Mouse (Mus musculus) liver, embryonic 16.5 days (tissue): Measurements from ENCODE around the gene Tbxa2r. TPM values are rescaled to one million over a fixed set of nuclear protein-coding genes. Genes with fewer than 3 reads are reported as not detected.
A peak's percentile ranks its signal among the peaks of the same experiment; 100 is the strongest.

Experiments used
- ATAC-seq: fragments of 200-750 bp; cut with Nextera tagmentation; 2 replicates; pipeline ENCODE4 v1.8.0; 2017; ENCODE audit warnings: low read depth, mild to moderate bottlenecking, moderate number of reproducible peaks, moderate library complexity
- H3K27ac ChIP-seq: fragments of 300-500 bp; sonication (generic); 2 replicates; pipeline ENCODE4 v1.5.1; 2014; ENCODE audit warnings: mild to moderate bottlenecking, low read length
- H3K27me3 ChIP-seq: fragments of 300-500 bp; sonication (generic); 2 replicates; pipeline ENCODE4 v1.6.1; 2014; ENCODE audit warnings: low read depth, low read length, mixed read lengths; ENCODE audit not compliant: control insufficient read depth, insufficient read depth
- H3K36me3 ChIP-seq: fragments of 300-500 bp; sonication (generic); 2 replicates; pipeline ENCODE4 v1.6.1; 2014; ENCODE audit warnings: mild to moderate bottlenecking; ENCODE audit not compliant: control insufficient read depth, insufficient read depth
- H3K4me1 ChIP-seq: fragments of 300-500 bp; sonication (generic); 2 replicates; pipeline ENCODE4 v1.6.1; 2014; ENCODE audit warnings: low read depth, low read length, mixed read lengths; ENCODE audit not compliant: control insufficient read depth
- H3K4me2 ChIP-seq: fragments of 300-500 bp; sonication (generic); 2 replicates; pipeline ENCODE4 v1.6.1; 2014; ENCODE audit warnings: low read depth, low read length, mixed read lengths
- H3K4me3 ChIP-seq: fragments of 300-500 bp; sonication (generic); 2 replicates; pipeline ENCODE4 v1.5.1; 2014; ENCODE audit warnings: low read depth, mild to moderate bottlenecking, low read length
- H3K9ac ChIP-seq: fragments of 300-500 bp; sonication (generic); 2 replicates; pipeline ENCODE4 v1.6.1; 2014; ENCODE audit warnings: low read depth, low read length
- H3K9me3 ChIP-seq: fragments of 300-500 bp; sonication (generic); replicated peaks from 2 replicates; pipeline ENCODE4 v1.6.1; 2016; ENCODE audit warnings: low read length; ENCODE audit not compliant: control insufficient read depth
- WGBS: fragments of 180-500 bp; shearing (Covaris S2); extraction: QIAGEN DNeasy Blood & Tissue Kit; methylation state at CpG from one replicate; pipeline ENCODE4 v1.1.7; 2014; ENCODE audit not compliant: insufficient replicate concordance; 5-methylcytosine and 5-hydroxymethylcytosine counted together
- polyA plus RNA-seq: library from polyadenylated mRNA; unstranded; fragments of >200 nt; fragmentation: Nextera tagmentation; extraction: Ambion mirVana; gene quantifications from 2 replicates; pipeline ENCODE4 v1.2.1, GENCODE M21; 2015

Tbxa2r gene
- polyA plus RNA-seq, 1 experiment from 2014 or later, result 4.5 TPM

- Histone ChIP-seq H3K27me3 (no peaks in the 10 kb centered on the region), H3K4me3 (peak overlapping the region; percentile 85), H3K9ac (peak overlapping the region; percentile 75), H3K4me1 (peaks cover 69% of the 10 kb centered on the region), H3K36me3 (peaks cover 26% of the 10 kb centered on the region), H3K9me3 (no peaks in the 10 kb centered on the region), H3K4me2 (peak overlapping the region; percentile 83), H3K27ac (peak overlapping the region; percentile 100)
- under 1% methylated on average over 44 of the region's 46 CpGs for WGBS
- ATAC-seq, result peak; percentile 84
These were observed 50.1 kb downstream of the Tbxa2r start for GRCm38 (mm10) chr10:81378553-81379182.

GRCm38 (mm10) chr10:81379183-81379553 lies 50.6 kb downstream of the Tbxa2r start:
- Histone ChIP-seq H3K27me3 (no peaks in the 10 kb centered on the region), H3K4me1 (peaks cover 66% of the 10 kb centered on the region), H3K27ac (peak overlapping the region; percentile 100), H3K36me3 (peaks cover 21% of the 10 kb centered on the region), H3K4me2 (peak overlapping the region; percentile 83), H3K9ac (peak overlapping the region; percentile 75), H3K9me3 (no peaks in the 10 kb centered on the region), H3K4me3 (peak overlapping the region; percentile 69)
- no peak for ATAC-seq
- WGBS, result 54% methylated on average over 3 of the region's 3 CpGs

GRCm38 (mm10) chr10:81379809-81380378 lies 51.4 kb downstream of the Tbxa2r start:
- ATAC-seq, result no peak
- Histone ChIP-seq H3K27ac (peak overlapping the region; percentile 100), H3K9ac (peak overlapping the region; percentile 75), H3K36me3 (peaks cover 15% of the 10 kb centered on the region), H3K4me2 (peak overlapping the region; percentile 83), H3K27me3 (no peaks in the 10 kb centered on the region), H3K9me3 (no peaks in the 10 kb centered on the region), H3K4me3 (0 out of 2 replicates have a peak overlapping the region, but pooled peaks have one; percentile 69), H3K4me1 (peaks cover 66% of the 10 kb centered on the region)
- 50% methylated on average over 6 of the region's 6 CpGs for WGBS

DNA sequence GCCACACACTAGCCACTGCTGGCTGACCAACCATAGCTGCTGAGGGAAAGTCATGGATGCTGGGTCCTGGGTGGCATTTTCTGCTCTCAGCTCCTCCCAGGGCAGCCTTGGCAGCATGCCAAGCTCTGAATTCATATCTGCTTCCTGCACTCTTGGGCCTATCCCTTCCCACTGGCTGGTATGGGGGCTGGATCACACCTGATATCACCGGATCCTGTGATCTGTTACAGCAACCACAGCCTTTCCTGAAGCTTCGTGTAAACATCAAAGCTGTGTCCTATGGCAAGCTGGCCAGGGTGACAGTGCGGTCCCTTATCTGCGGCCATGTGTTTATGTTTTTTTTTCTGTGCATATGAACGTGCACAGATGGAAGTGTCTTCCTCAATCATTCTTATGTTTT lies 53.5 kb downstream of the Tbxa2r start:
- Histone ChIP-seq H3K9ac (peak overlapping the region; percentile 59), H3K27me3 (no peaks in the 10 kb centered on the region), H3K9me3 (no peaks in the 10 kb centered on the region), H3K36me3 (peaks cover 12% of the 10 kb centered on the region; the same call in 1 of the 2 replicates), H3K4me3 (peak overlapping the region; percentile 25), H3K27ac (peak overlapping the region; percentile 100), H3K4me2 (peak overlapping the region; percentile 46), H3K4me1 (peaks cover 58% of the 10 kb centered on the region)
- WGBS, result 11% methylated on average over 5 of the region's 5 CpGs
- ATAC-seq, result peak; percentile 75

GRCm38 (mm10) chr10:81383802-81384604 lies 55.5 kb downstream of the Tbxa2r start, which contains the start of the genes Dohh and Gm48551:
Gene Dohh, plus strand, starts transcription at chr10:81384428.
Gene Gm48551, plus strand, starts transcription at chr10:81384466.
- 3% methylated on average over 50 of the region's 54 CpGs for WGBS
- peak; percentile 76 for ATAC-seq
- Histone ChIP-seq H3K36me3 (peaks cover 26% of the 10 kb centered on the region), H3K4me3 (peak within 1 kb of the TSS; percentile 93), H3K27me3 (no peaks in the 10 kb centered on the region), H3K9me3 (no peaks in the 10 kb centered on the region), H3K27ac (peak within 1 kb of the TSS; percentile 100), H3K9ac (peak within 1 kb of the TSS; percentile 86), H3K4me2 (peak within 1 kb of the TSS; percentile 91), H3K4me1 (peaks cover 60% of the 10 kb centered on the region)

DNA sequence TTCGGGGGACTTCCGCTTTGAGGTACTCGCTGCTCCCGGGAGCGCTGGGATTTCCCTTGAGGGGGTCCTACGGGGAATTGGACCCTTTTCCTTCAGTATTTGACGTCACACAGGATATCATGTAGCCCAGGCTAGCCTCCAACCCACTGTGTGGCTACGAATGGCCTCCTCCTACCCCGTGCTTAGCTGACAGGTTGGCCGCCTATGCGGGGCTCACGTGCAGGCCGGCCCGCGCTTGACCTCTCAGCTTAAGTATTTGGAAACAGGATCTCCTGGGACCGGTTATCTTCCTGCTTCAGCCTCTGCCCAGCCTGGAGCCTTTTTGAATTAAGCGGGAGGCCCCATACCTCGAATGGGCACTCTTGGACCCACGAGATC lies 56.1 kb downstream of the Tbxa2r start:
- ATAC-seq, result no peak
- Histone ChIP-seq H3K4me3 (peak overlapping the region; percentile 93), H3K9ac (peak overlapping the region; percentile 86), H3K36me3 (peaks cover 26% of the 10 kb centered on the region), H3K27me3 (no peaks in the 10 kb centered on the region), H3K9me3 (no peaks in the 10 kb centered on the region), H3K4me2 (peak overlapping the region; percentile 91), H3K4me1 (peaks cover 60% of the 10 kb centered on the region), H3K27ac (peak overlapping the region; percentile 100)
- under 1% methylated on average over 19 of the region's 19 CpGs for WGBS

Other genes with a start within 250 kb of the Tbxa2r start
- 39.9 and 45.9 TPM in 2 replicates for gene Creb3l3, start 229.9 kb upstream of the Tbxa2r start, polyA plus RNA-seq
- gene Map2k2, start 222.8 kb upstream of the Tbxa2r start, polyA plus RNA-seq, result 93.8 and 100 TPM in 2 replicates
- gene Zbtb7a, start 193.5 kb upstream of the Tbxa2r start, polyA plus RNA-seq, result 30.0 and 35.0 TPM in 2 replicates
- gene Pias4, start 160.8 kb upstream of the Tbxa2r start, polyA plus RNA-seq, result 21.8 and 22.1 TPM in 2 replicates
- gene Eef2, start 152.1 kb upstream of the Tbxa2r start, polyA plus RNA-seq, result 266 and 282 TPM in 2 replicates
- 11.0 and 12.2 TPM in 2 replicates for gene Dapk3, start 145.7 kb upstream of the Tbxa2r start, polyA plus RNA-seq
- gene 4930442H23Rik, start 144.9 kb upstream of the Tbxa2r start, polyA plus RNA-seq, result not detected in 2 replicates
- gene Nmrk2, start 126.7 kb upstream of the Tbxa2r start, polyA plus RNA-seq, result 0.05 TPM in 1 of 2 replicates, not detected in the other
- 0.02 and 0.04 TPM in 2 replicates for gene Atcay, start 97.9 kb upstream of the Tbxa2r start, polyA plus RNA-seq
- 0.59 and 1.1 TPM in 2 replicates for gene Zfr2, start 95.6 kb upstream of the Tbxa2r start, polyA plus RNA-seq
- gene Matk, start 75.8 kb upstream of the Tbxa2r start, polyA plus RNA-seq, result 1.6 and 1.8 TPM in 2 replicates
- gene Mrpl54, start 61.8 kb upstream of the Tbxa2r start, polyA plus RNA-seq, result 80.0 and 88.1 TPM in 2 replicates
- 24.2 and 26.3 TPM in 2 replicates for gene Apba3, start 61.8 kb upstream of the Tbxa2r start, polyA plus RNA-seq
- gene Tjp3, start 37.1 kb upstream of the Tbxa2r start, polyA plus RNA-seq, result 0.82 and 1.4 TPM in 2 replicates
- 13.9 and 14.7 TPM in 2 replicates for gene Pip5k1c, start 35.8 kb upstream of the Tbxa2r start, polyA plus RNA-seq
- gene Cactin, start 7.6 kb upstream of the Tbxa2r start, polyA plus RNA-seq, result 18.4 and 18.7 TPM in 2 replicates
- gene Gipc3, start 14.5 kb downstream of the Tbxa2r start, polyA plus RNA-seq, result not detected in 2 replicates
- gene Hmg20b, start 21.7 kb downstream of the Tbxa2r start, polyA plus RNA-seq, result 19.8 and 22.5 TPM in 2 replicates
- 9.2 and 11.9 TPM in 2 replicates for gene Mfsd12, start 28.8 kb downstream of the Tbxa2r start, polyA plus RNA-seq
- 1.9 and 2.5 TPM in 2 replicates for gene 4930404N11Rik, start 37.1 kb downstream of the Tbxa2r start, polyA plus RNA-seq
- gene Fzr1, start 49.8 kb downstream of the Tbxa2r start, polyA plus RNA-seq, result 128 and 138 TPM in 2 replicates
- gene Dohh, start 55.7 kb downstream of the Tbxa2r start, polyA plus RNA-seq, result 46.3 and 48.3 TPM in 2 replicates
- 0.54 and 0.55 TPM in 2 replicates for gene Gm48551, start 55.7 kb downstream of the Tbxa2r start, polyA plus RNA-seq
- gene Gm48552, start 60.3 kb downstream of the Tbxa2r start, polyA plus RNA-seq, result 0.44 and 0.48 TPM in 2 replicates
- gene Smim24, start 64.3 kb downstream of the Tbxa2r start, polyA plus RNA-seq, result 1.7 and 4.1 TPM in 2 replicates
- 10.2 and 12.0 TPM in 2 replicates for gene Nfic, start 126.9 kb downstream of the Tbxa2r start, polyA plus RNA-seq
- 0.05 TPM in 1 of 2 replicates, not detected in the other for gene Celf5, start 154.0 kb downstream of the Tbxa2r start, polyA plus RNA-seq
- gene Ncln, start 167.7 kb downstream of the Tbxa2r start, polyA plus RNA-seq, result 39.3 and 47.1 TPM in 2 replicates
- gene S1pr4, start 171.4 kb downstream of the Tbxa2r start, polyA plus RNA-seq, result 4.8 and 5.3 TPM in 2 replicates
- gene Gna15, start 195.5 kb downstream of the Tbxa2r start, polyA plus RNA-seq, result 4.3 and 4.4 TPM in 2 replicates
- 20.0 and 24.3 TPM in 2 replicates for gene Gna11, start 216.5 kb downstream of the Tbxa2r start, polyA plus RNA-seq
- gene Aes, start 230.8 kb downstream of the Tbxa2r start, polyA plus RNA-seq, result 131 and 141 TPM in 2 replicates
- gene Tle2, start 245.8 kb downstream of the Tbxa2r start, polyA plus RNA-seq, result 1.8 and 2.7 TPM in 2 replicates